Mouse (Mus musculus) kidney, postnatal 14 days (tissue): ENCODE results near the gene Zfp69.
A peak's percentile ranks its signal among the peaks of the same experiment; 100 is the strongest.

Experiments used
- DNase-seq: peaks from one replicate; pipeline ENCODE4 v3.0.0; 2022; ENCODE audit warnings: mixed read lengths

The Zfp69 gene

DNA sequence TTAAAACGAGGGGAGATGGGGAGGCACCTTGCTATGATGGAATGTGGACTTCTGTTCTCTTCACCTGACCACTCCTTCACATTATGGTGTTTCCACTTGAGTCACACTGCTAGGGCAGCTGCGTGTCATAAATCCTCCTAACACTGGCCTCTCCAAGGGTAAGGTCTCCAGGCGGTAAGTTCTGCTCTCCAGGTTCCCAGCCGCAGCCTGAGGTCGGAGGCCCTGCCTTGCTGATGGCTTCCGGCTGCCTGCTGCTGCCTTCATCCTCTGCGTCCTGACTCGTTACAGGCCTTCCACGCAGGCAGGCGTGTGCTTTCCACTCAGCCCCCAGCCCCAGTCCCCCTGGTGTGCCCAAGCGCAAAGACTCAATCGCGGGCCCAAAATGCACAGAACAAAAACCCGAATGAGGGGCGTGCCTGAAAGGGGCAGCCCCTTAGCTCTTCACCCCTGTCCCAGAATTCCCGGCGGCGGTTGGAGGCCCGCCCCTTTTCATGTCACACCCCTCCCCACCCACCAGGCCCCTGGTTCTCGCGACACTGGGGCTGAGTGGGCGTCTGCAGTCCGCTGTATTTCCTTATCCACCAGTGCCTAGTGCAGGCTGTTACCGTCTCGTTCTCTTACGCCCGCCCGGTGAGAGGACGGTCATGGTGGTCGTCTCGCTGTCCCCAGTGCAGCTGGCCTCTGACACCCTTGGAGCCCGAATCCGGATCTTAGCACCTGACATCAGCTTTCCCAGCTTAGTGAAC, 26.8 kb downstream of the Zfp69 start, which contains the start of gene Exo5:
Gene Exo5 (minus strand): TSS at position 464 of the 746 bp plus-strand sequence.
- peak; percentile 93 for DNase-seq

DNA sequence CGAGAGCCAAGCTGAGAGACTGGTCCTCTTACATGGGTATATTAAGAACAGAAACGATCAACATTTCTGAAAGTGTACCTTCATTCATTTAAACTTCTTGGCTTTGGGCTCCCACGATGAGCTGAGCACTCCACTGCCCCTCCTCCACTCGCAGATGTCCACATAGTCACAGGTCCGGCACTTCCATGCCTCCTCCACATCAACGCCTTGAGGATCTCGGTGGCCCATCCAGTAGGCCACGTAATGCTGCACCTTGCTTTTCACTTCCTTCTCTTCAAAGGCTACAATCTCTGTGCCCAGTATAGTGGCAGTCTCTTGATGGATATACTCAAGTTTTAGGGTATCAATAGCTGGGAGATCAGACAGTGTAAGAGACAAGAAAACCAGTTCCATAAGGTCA, 30.0 kb downstream of the Zfp69 start:
- DNase-seq: no peak

DNA sequence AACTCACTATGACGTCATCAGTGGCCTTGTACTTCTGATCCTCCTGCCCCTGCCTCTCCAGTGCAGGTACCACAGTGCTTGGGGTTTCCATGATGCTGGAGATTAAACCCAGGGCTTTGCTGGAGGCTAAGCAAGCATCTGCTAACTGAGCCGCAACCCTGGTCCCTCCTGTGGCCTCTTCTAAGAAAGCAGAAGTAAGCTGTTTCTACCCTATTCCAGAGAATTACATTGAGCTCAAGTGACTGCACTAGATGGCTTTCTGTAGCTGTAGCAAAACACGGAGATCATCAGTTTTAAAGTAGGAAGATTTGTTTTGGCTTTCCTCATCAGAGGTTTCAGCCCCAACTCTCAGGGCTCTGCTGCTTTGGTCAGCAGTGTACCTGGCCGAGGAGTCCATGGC, 37.0 kb downstream of the Zfp69 start:
- DNase-seq: no peak

DNA sequence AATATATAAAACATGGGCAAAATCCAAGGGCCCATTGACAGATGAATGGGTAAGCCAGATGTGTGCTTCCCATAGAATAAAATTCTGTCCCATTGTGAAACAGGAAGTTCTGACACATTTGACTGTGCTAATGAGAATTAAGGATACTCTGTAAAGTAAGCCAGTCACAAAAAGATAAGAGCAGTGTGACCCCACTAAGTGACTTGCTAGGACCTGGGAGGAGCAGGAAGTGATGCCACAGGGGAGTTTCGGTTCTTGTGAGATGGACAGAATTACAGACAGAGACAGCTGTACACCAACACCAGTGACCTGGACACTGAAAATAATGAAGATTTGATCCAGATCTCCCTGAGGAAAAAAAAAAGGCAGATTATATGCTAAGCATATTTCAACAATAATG, 37.6 kb downstream of the Zfp69 start:
- no peak for DNase-seq

DNA sequence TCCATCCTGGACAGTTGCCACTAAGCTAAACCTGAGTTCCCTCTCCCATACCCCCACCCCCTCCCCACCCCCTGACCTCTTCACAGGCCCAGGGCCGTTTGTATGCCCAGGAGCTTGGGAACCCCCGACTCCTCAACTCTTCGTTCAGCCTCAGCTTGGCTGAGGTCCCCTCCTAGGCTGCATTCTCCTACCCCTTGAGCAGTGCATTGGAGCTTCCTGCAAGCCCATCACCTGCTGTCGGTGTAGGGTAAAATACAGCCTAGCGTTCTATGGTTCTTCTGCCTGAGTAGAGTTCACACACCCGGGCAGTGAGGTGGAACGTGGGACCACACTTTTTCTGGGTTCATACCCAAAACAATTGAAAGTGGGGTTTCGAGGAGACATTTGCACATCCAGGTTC, 38.1 kb downstream of the Zfp69 start:
- DNase-seq: no peak

DNA sequence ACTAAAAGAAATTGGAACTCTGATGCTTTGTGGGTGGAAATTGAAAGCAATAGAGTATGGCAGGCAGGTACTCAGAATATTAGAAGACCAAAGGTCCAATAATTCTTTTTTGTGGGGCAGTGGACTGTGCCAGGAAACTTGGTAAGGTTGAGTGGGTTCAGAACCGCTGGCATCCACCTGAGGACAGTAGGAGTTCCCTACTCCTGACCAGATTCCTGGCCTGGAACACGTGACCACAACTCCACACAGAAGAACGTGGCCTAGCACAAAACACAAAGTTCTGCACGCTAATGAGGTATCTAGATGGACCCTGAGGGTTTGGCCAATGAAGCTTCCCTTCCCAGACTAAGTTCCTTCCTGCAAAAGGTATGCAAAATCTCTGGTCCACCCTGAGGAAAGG, 38.6 kb downstream of the Zfp69 start:
- peak; percentile 19 for DNase-seq

DNA sequence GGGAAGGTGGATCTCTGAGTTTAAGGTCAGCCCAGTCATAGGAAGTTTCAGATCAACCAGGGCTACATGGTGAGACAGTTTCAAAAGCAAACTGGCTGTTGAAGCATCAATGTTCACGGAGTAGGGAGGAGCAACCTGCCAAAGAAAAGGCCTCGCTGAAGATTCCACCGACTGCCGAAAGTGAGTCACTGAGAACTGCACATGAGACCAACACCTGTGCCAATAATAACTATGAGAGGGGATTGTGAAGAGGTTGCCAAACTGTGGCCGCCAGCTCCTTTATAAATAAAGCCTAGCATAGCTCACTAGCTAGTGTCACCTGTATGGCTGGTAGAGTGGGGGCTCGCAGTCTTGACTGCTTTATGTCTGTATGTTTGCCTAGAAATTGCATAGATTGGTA, 40.4 kb downstream of the Zfp69 start:
- DNase-seq: no peak

DNA sequence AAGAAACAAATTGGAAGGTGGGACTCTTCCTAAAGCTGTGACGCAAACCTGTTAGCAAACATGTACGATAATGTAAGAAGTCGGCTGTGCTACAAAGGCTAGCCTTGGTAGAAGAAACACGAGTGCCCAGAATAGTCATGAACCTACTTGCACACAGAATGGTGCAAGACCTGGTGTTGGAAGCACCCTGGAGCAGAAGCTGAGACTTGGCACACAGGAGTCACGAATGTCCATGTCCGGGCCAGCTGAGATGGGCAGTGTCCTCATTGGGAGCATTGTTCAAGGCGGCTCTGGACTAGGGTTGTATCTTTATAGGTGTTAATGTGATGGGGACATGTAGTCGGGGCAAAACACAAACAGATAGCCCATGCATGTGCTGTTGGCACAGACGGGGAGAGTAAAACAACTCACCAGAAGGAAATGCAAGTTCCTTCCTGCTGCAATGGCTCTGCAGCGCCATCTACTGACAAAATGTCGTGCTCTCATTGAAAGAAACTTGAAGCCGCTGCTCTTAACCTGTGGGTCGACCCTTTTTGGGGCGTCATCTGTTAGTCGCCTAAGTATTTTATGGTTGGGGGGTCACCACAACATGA, 41.8 kb downstream of the Zfp69 start:
- peak; percentile 41 for DNase-seq

DNA sequence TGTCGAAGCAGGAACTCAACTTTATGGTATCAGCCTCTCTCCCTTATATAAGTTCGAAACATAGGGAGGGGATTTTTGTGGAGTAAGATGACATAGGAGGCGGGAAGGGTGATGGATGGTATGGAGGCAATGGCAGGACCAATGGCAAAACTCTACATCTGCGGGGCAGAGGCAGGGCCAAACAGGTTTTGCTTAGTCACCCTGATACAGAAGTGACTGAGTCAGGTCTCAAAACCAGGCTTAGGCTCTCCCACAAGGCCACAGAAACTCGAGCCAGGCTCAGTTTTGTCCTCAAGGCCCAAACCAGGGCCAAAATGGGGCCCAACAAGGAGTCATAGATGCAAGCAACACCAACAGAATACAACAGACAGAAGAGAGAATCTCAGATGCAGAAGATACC, 45.9 kb downstream of the Zfp69 start:
- no peak for DNase-seq

DNA sequence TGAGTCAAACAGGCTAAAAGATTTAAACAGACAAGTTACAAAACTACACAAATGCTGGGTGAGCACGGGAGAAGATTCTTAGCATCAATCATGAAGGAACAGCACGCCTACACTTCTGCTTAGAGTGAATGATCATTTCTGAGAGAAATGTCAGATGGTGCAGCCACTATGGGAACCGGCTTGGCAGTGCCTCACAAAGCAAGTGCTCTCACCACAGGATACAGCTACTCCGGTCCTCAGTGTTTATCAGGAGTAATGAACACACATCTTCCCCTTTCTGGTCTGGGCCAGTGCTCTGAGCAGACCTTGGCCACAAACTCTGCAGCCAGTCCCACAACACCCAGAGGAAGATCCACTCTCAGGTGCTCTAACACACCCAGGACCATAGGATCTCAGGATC, 47.0 kb downstream of the Zfp69 start:
- no peak for DNase-seq

DNA sequence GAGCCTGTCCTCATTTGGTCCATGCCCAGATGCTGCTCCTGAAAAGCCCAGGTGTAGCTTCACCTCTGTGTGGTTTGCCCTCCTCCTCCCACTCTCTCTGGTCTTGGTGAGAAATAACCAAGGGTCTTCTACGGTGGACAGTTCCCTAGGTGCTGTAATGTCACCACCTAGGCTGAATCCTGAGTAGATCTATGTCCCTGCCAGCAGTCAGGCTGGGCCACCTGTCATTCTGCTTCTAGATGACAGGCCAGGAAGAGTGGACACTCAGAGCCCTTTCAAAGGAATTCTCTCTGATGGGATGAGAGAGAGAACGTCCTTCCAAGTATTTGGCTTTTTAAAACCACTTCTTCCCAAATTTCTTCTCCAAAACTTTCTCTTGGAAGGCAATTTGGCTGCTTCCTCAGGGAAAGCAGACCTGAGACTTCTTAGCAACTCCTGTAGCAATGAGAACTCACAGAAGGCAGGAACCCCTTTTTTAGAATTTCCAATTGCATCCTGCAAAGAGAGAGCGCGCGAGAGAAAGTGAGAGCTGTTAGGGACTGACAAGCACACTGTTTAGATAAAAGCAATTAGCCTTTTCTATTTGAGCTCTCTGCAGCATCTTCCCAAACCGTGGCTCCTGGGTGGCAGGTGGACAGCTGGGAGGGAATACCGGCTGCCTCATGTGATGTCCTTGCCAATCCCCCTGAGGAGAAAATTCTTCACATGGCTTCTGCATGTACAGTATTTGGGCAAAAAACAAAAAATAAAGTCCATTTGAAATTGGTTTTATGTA, 55.5 kb downstream of the Zfp69 start:
- DNase-seq: no peak

DNA sequence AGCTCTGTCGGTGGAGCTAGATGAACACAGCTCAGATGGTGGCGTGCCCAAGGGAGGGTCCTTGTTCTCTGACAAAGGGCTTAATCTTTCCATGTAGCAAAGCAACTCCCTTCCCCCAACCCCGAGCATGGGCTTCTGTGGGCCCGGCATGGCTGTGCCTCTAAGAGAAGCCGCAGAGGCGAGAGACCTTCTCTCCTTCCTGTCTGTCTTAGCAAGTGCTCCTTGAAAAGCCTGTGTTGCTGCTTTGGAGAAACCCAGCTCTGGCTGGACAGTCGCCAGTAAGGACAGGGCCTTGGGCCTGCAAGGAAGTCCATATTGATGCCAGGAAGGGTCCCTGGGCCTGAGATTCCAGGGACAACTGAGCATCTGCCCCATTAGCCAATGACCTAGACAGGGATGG, 56.3 kb downstream of the Zfp69 start:
- DNase-seq: no peak

DNA sequence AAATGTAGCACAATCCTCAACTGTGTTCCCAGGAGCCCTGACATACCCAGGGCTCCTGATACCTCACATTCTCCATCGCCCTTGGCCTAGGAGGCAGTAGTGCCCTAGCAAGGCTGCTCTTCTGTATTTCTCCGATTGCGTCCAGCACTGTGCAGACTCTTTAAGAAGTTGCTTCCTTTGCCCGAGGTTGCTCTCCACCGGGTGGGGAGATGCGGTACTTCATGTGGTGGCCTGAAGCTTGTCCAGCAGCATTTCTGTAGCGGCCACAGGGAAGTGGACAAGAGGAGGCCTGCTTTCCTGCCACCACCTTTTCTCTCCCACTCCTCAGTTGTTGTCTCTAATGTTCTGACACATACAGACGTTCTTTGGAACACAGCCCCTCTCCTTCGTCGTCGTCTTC, 56.9 kb downstream of the Zfp69 start:
- no peak for DNase-seq

DNA sequence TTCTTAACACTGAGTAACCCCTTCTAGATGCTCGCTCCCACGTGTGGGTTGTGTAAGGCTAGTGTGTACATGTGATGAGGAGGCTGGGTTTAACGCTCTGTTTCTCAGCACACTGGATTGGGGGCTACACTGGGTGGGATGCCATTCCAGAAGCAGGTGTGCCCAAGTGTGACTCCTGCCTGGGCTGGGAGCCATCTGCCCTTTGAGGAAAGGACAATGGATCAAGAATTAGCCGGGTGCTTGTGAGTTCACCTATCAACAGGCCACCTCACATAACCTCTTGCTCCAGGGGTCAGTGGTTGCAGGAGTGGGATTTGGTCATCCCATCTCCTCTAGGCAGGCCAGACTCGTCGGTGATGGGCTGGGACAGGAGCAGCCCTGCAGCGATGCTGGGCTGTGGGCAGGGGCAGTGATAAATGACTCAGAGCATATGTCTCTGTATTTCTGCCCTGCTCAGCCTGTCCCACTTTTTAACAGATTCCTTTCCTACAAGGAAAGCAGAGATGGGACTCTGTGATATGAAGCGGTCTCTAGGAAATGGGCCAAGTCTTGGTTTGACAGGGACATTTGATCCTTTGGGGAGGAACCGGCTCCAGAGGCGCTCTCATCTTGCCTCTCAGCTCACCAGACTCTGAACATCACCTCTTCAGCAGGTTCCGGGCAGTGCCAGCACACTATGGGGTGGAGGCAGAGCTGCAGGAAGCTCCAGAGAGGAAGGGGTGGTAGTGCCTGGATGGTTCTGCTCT, 57.7 kb downstream of the Zfp69 start:
- DNase-seq: no peak

DNA sequence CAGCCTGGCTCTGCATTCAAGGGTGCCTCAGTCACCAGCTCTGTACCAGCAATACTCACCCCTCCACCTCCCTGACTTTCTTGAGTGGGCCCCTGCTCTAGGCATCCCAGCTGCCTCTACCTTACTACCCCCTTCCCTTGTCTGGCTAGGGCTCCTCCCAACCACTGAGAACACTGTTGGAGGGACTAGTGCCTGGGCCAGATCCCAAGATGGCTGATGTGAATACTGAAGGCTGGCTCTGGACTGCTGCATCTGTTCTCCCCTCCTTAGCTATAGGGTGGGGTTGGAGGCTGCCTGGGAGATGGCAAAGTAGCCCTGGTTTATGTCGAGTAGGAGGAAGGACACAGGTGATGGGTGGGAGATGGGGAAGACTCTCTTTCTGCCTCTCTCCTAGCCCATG, 59.0 kb downstream of the Zfp69 start:
- DNase-seq: no peak

DNA sequence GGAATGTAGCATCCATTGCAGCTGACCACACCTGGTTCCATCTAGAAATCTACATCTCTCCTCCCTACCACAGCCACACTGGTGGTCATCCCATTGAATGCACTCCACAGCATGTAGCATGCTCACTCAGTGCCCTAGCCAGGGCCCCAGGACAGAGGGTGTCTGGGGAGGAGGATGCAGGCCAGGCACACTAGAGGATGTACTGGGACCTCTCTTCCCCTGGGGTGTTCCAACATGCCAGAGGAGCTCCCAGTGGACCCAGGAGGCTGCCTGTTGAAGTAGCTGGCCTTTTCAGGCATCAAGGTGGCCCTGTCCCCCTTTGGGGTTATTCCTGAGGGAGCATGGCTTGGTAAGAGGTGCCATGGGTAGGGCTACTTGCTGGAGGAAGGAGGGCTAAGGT, 59.5 kb downstream of the Zfp69 start:
- no peak for DNase-seq

DNA sequence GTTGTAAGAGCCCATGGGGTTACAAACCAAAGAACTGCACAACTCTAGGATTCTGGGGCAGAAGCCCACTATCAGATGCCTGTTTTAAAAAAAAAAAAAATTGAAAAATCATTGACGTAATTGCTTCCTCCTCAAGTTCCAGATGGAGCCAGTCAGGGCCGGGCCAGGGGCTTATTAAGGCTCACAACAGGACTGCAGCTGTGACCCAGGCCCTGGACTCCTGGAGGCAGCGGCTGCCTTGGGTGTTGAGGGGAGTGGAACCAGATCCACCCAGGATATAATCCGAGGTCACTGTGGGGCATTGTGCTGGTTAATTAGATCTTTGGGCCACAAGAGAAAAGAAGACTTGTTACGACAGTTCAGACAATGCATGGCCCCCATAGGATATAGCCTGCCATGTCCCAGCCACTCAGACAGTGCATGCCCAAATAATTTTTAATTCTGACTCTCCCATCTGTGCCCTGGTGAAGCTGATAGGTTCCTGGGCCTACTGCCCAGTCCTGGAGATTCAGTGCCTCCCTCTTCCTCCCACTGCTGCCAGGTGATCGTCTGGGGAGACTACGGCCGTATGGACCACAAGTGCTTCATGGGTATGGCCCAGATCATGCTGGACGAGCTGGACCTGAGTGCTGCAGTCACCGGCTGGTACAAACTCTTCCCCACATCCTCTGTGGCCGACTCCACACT, 60.6 kb downstream of the Zfp69 start:
- DNase-seq: no peak

DNA sequence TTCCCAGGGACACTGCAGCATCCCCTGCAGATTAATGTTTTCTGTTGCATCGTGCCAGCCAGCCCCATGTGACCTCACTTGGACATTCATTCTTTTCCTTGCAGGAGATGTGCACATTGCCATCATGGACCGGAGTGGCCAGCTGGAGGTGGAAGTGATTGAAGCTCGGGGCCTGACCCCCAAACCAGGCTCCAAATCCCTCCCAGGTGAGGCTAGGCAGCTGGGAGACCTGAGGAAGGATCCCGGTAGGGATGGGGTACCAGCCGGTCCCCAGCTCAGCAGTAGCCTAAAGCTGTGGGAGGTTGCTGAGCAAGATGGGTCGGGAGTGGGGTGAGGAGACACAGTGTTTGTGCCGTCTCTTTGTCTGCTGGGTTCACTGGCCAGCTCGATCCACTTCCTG, 62.6 kb downstream of the Zfp69 start:
- DNase-seq: no peak

DNA sequence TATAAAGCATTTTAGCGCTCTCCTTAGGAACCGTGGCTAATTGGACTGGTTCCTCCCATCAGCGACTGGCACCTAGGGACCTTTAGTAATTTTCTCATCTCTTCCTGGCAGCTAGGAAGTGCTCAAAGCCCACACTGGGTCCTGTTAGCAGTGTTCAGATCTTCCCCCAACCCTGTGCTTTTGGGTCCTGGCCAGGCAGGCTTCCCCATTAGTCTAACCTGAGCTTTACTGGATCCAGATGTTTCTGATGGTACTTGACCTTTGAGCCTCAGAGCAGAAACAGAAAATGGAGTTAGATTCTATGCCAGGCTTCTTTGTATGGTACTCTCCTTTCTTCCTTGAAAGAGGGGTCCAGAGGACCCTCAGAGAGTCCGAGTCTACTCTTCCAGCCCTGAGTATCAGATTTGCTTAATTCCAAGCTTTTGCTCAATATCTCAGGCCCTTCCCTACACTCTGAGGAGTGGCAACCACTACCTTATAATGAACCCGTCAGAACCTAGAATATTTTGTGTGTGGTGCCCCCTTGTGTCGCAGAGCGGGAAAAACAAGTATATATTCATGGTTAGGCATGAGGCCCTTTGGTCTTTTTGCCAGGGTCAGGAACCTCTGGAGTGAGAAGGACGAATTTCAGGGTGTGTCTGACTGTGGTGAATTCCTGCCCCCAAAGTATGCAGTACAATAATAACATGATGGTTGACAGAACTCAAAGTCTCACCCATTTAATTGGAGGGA, 64.0 kb downstream of the Zfp69 start:
- DNase-seq: peak; percentile 70

DNA sequence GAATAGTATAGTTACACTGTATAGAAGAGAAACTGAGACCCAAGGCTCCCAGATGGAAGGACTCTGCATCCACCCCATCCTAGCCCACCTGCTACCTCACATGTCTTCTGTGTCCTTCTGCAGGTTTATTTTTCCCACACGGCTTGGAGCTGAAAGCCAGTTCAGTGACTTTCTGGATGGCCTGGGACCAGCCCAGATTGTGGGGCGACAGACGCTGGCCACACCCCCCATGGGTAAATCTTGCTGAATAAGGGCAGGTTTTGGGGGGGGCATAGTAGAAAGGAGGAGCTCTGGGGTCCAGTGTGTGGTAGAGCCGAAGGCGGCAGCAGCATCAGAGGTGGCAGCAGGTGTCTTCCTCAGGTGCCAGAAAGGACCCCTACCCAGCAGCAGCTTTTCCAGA, 64.7 kb downstream of the Zfp69 start:
- DNase-seq: no peak

DNA sequence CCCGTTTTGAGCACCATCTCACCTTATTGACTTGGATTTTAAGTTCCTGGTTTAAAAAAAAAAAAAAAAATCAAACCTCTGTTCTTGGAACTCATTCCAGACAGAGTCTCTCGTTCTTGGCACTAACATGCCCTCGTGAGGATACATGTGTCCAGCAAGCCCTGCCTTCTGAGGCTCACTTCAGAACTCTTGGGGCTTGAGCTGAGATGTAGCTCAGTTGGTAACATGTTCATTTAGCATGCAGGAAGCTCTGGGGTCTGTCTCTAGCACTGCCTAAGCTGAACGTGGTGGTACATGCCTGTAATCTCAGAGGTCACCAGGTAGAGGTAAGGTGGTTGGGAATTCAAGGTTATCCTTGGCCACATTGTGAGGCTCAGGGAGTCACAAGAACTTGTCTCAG, 65.4 kb downstream of the Zfp69 start:
- DNase-seq: no peak
